Mouse (Mus musculus) kidney, postnatal 10 days (tissue): ENCODE results near the gene Mmel1.
A peak's percentile ranks its signal among the peaks of the same experiment; 100 is the strongest.

Experiments
- DNase-seq: peaks from one replicate; pipeline ENCODE4 v3.0.0; 2021; ENCODE audit warnings: mixed read lengths

Mmel1 gene

DNA sequence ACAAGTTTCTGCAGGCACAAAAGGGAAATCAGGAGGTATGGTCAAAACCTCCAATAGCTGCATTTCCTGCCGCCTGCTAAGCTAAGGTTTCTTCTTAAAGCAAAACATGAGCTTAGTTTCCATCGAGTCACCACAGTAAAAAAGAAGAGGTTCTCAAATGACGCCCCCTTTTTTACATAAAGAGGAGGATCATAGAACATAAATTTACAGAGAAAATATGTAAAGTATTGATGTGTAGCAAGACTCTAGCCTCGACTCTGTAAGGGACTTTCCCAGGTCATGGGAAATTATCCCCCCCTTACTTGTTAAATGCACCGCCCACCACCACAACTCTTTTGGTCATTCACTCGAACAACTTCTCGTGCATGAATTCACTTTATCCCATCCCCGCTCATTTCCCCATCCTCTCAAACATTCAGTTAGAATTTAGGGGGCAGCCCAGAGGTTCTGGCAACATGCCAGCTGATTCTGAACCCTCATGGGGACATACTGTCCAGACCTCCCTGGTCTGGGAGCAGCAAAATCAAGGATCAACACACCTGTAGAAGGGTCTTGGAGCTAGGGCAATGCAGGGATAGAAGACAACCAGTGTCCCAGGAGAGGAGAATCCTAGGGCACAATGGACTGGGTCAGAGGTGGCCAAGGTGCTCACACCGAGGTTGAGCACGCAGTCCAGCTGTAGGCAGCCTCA, 73.4 kb downstream of the Mmel1 start:
- no peak for DNase-seq

- DNase-seq, result no peak
Measured at GRCm38 (mm10) chr4:154943323-154944039, 74.1 kb downstream of the Mmel1 start.

- DNase-seq, result peak; percentile 83
Measured at GRCm38 (mm10) chr4:154944121-154944590, 74.8 kb downstream of the Mmel1 start.
